Mouse (Mus musculus) Muller cell, postnatal 12 days (primary cell): ENCODE results near the gene Hist1h2bj.

Experiments
- DNase-seq: peaks from one replicate; pipeline ENCODE4 v3.0.0-alpha.2; 2015; ENCODE audit errors: inconsistent ontology term

Hist1h2bj gene

DNA sequence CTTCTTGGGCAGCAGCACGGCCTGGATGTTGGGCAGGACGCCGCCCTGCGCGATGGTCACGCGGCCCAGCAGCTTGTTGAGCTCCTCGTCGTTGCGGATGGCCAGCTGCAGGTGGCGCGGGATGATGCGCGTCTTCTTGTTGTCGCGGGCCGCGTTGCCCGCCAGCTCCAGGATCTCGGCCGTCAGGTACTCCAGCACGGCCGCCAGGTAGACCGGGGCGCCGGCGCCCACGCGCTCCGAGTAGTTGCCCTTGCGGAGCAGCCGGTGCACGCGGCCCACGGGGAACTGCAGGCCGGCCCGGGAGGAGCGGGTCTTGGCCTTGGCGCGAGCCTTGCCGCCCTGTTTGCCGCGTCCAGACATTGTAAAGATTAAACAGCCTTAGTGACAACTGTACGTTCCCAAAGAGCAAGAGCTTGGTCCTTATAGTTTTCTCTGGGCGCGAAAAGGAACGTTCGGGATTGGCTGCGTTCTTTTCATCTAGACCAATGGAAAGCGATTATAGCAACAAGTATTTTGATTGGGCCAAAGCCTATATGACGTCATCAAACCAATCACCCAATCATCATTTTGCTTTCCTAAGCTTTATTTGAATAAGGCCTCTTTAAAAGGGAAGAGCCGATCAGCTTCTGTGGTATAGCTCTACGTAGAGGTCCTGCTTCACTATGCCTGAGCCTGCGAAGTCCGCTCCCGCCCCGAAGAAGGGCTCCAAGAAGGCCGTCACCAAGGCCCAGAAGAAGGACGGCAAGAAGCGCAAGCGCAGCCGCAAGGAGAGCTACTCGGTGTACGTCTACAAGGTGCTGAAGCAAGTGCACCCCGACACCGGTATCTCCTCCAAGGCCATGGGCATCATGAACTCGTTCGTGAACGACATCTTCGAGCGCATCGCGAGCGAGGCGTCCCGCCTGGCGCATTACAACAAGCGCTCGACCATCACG is at the start of gene Hist1h2bj, which contains the start of gene Hist1h2ag:
TSS of gene Hist1h2bj (plus strand) at position 647 of the 935 bp plus-strand sequence.
TSS of gene Hist1h2ag (minus strand) at position 377 of the 935 bp plus-strand sequence.
- DNase-seq, result peak; percentile 100

DNA sequence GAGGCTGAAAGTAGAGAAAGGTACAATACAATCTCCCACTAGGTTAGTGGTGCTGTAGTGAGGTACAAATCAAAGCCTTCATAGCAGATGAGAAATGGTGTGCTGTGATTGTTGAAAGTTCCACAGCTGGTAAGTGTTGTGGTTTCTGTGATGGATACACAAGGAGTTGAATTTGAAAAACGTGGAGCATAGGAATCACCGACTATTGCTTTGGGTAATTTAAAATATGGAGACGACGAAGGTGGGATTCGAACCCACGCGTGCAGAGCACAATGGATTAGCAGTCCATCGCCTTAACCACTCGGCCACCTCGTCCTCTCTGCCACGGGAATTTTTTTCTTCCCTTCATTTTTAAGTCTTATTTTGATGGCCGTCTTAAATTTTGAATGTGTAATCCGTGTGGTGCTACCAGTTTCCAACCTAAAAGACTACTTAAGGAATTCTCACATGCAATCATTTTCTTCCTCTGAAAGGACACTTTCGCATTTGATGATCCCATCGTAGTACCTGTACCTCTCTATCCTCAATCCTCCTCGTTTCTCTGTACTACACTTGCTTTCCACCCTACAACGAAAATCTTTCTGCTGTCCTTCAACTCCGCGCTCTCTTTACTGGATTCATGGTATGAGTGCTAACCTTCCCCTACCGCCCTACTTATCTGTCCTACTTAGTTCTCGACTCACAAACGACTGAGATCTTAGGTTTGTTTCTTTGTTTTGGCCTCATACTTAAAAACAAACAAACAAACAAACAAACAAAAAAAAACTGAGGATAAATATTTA is 48.9 kb upstream of the Hist1h2bj start:
- DNase-seq, result peak; percentile 54

DNA sequence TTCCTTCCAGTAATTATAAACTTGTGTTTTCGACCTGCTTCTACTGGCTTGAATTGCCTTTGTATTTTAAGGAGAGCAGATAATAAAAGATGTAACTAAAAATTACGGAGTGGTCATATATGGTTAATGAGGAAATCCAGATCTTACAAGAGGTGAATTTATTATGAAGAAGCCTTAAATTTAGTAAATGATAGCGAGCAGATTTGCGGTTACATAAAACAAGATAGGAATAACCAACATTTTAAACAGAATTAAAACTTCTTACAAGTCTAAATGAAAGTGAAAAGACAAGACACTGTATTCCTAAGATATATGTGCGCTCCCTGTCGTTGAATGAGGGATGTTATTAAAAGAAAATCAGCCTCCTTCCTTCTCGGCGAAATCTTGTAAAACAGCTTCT is 48.1 kb upstream of the Hist1h2bj start:
- DNase-seq, result peak; percentile 38

DNA sequence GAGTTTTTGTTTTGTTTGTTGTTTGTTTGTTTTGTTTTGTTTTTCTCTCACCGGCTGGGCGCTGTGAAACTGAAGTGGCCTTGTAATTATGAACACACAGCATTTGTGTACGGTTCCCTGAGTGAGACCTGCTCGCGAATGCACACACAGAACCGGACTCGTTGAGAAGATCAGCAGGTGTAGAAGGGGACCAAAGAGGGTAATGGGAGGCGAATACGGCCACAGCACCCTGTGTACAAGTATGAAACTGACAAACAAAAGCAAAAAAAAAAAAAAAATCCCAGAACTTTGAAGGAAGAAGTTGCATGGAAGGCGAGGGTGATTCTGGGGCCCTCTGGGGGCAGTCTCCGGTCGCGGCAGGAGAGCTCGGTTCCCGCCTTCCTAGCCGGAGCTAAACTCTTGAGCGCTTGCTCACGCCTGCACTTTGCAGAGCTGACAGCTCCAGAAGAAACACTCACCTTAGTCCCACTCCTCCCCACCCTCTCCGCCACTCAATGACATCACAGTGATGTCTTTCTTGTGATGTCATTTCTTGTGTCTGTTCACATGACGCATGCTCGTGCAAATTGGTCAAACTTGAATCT is 47.6 kb upstream of the Hist1h2bj start:
- DNase-seq, result peak; percentile 48

DNA sequence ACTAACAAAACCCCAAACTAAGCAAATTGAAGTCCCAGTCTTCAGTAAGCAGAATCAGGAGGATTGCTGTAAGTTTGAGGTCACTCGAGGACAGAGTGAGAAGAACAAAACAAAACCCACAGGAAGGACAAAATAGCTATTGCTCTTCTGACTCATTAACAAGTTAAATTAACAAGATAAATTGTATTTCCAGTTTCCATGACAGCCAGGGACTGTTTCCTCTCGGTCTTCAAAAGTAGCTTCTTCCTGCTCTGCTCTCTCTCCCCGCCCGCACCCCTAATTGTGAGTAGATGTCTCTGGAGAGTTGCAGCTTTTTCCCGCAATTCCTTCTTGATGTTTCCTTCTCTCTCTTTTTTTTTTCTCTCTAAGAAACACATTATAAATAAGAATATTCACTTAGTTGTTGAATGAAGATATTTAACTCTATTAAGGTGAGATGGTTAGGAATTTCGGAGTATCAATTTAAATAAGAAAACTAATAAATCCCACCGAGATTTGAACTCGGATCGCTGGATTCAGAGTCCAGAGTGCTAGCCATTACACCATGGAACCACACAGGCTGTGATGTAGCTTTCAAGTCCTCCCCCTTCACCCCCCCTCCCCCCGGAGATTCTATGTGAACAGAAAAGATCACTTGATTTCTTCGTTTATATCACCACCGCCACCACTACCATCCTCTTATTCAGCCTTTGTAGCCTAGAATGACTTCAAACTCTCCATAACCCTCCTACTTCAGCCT is 46.7 kb upstream of the Hist1h2bj start:
- DNase-seq, result peak; percentile 74

DNA sequence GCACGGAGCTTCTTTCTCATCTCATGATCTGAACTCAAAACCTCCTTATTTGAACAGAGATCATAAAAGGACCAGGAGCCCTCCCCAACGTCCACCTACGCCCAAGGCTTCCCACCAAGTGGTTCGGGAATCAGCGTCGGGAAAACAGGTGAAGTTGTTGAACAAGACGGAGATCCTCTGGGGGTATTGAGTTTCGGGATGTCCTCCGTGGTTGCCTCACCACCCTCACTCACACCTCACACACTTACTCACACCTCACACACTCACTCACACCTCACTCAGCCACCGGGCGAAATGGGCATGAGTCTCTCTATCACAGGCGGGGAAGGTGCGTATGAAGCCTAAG is 46.2 kb upstream of the Hist1h2bj start:
- no peak for DNase-seq

DNA sequence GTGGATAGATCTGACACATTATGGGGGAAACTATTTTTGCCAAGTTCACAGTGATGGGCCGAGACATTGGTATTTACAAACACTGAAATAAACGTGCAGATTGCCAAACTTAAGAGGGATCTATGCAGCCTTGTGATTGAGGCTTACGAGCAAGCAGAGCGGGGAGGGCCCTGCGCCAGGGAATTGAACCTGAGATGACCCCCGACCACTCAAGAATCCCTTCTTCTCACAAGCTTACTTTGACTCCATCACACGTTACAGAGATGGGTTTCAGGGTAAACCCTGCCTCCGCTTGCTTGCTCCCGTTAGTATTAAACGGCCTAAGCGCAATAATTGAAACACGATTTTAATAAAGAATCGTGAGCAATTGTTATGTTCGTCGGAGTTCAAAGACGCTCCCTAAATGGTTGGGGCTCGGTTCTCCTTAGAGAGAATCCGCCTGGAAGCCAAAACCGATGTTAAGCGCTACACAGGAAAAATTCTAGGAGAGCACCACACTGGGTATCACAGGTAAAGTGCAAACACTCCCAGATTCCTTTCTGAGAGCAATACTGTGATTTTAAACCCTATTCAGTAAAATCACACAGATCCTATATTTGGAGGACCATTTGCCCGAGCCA is 45.7 kb upstream of the Hist1h2bj start:
- peak; percentile 16 for DNase-seq

DNA sequence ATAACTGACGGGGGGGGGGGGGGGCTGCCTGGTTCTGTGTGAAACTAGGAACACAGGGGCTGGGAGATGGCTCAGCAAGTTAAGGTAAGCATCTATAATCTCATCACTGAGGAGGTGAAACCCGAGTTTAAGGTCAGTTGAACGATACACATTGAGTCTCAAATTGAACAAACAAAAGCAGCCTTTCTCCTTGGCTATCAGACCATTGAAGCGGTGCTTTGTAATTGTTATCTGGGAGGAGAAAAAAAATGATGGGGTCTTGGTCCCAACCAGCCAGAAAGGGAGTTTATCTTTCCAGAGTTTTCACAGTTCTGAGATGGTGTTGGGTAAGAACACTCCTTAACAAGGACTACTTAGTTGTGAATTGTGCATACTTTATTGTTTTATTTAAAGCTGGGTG is 45.2 kb upstream of the Hist1h2bj start:
- no peak for DNase-seq

DNA sequence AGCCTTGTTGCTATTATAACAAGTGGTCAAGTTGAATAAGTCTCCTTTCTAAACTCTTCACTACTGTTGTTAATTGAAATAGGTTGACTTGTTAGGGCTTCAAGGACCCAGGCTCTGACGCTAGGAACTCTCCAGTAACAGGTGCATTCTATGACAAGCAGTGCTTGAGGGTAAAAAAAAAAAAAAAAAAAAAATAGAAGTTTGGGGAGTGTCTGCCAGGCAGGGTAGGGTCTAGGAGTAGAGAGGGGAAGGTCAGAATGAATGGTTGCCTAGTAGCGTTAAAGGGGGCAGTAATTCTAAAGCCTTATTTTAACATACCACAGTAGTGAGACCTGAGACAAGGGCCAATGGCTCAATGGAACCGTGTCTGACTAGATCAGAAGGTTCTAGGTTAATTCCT is 44.6 kb upstream of the Hist1h2bj start:
- DNase-seq, result no peak

DNA sequence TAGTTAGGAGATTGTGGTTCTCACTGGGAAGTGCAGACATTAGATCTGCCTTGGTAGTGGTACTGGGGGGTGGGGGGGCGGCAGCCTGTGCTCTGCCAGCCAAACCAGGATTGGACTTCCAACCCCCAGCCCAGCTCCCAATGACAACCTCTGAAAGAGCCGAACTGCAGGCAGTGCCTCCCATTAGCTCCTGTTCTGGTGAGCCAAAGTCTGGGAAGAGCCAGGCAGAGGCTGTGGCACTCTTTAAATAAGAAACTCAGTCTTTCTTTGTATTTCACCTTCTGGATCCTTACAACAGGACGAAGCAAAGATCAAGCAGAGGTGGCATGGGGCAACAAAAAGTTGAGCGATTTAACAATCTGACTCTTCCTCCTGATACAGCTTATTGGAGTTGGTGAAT is 43.9 kb upstream of the Hist1h2bj start:
- DNase-seq, result no peak

DNA sequence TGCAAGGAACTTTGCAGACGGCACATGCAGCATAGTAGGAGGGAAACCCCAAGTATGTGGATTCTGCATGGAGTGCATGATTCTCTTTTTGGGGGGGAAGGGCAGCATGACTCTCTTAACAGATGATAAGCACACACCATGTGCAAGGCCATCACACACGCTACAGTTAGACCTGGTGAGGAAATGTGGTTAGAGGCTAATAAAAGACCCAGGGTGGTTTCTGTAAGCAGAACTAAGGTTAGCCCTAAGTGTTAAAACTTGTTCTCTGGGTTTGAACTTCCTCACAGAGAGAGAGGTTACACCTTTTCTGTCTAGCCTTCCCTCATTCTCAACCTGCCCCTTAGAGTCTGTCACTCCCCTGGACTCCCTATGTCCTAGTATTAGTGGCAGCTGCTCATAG is 41.7 kb upstream of the Hist1h2bj start:
- DNase-seq, result no peak

DNA sequence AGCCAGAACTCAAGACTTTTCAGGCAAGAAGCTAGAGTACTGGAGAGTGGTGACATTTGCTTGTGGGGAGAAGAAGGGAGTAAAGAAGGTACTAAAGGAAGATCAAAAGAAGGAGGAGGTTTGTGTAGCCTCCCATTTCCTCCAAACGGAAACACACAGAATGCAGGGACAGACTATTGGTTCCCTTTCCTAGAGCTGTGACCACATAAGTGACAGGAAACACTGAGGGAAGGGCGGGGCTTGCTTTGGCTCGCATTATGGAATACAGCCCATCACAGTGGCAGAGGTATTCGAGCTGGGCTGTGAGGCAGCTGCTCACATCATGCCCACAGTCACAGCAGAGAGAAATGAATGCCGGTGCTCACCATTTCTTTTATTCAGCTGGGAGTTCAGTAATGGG is 41.2 kb upstream of the Hist1h2bj start:
- no peak for DNase-seq

DNA sequence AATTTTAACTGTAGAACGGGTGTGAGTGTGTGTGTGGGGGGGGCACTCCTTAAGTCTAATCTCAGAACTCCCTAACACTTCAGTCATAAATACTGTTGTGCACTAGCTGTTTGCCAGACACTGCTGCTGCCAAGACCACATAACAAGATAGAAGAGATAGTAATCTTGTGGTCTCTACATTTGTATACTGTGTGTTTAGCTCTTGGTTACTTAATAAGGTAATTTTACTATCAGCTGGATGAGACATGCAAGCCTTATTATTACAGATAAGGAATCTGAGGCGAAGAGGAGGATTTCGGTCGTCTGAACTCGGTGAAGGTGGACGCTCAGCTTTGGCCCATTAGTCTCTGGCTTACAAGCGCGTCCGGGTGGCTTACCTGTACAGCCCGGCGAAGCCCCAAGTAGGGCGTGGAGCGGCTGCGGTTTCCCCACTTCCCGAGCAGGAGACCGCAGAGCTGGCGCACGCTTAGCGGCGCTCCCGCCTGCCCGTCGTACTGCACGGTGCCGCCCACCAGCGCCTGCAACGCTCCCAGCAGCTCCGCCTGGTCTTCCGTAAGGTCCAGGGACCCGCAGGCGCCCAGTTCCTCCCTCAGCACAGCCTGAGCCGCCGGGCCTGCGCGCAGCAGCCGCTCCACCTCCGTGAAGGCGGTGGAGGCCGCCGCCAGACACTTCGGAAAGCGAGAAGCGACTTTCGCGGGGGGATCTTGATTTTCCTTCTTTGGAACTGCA is 37.2 kb upstream of the Hist1h2bj start:
- peak; percentile 61 for DNase-seq

DNA sequence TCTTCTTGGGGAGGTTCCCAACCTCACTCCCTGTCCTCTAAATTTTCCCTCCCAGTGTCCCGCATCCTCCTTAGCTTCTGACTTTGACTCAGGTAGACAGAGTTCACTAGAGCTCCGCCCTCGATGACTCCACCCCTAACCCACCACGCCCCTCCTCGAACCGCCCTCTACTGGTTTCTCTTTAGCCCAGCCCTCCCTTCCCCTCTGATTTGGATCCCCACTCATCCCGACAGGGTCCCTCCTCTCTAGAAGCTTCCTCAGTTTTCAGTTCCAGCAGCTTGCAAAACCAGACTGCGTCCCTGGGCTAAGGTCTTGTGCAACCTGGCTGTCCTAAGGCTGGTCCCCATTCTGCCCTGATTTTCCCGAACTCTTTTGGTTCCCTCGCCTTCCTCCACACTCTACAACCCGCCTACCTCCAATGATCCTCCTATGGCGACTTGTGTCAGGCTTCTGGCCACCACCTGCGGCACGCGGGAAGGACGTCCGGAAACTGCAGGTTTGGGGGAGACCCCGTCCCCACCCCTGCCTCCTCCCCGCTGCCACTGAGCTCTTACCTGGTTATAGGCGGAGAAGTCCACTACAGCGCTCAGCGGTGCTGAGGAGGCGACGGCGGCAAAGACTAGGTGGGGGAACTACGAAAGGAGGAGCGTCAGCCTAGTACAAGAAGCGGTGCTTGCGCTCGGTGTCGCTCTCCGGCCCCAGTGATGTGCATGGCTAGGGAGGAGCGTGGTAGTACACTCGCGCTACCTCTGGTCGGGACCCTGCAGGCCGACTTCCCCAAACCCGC is 36.5 kb upstream of the Hist1h2bj start:
- DNase-seq, result peak; percentile 70

DNA sequence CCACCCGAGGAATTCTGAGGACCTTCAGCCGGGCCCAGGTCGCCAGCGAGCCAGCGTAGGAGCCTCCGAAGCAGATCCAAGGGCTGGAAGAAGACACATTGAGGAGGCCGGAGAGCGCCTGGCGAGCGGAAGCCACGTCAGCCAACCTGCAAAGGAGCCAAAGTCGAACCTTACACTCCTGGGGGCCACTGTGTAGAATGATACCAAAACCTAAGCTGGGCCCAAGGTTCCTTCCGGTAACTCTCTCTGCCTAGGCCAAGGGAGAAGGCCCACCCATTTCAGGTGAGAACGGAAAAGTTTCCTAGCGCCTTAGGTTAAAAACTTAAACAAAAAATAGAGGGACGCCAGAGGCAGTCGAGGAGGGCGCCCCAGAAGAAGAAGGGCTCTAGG is 35.9 kb upstream of the Hist1h2bj start:
- DNase-seq, result no peak

DNA sequence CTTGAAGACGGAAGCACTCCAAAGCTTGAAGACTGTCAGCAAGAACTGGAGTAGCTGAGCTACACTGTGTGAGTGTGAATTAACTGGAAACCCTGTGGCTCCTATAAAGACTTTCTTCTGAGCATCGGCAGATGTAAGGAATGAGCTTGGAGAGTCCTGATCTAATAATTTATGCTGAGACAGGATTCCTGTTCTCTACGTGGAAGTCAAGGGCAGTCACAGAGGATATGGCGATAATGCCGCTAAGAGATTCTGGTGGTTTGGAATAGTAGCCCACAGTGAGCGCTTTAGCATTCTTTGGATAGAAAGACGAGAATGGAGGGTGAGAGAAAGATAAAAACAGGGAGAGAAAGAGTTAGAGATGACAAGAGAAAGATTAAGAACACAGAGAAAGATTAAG is 35.1 kb upstream of the Hist1h2bj start:
- DNase-seq, result no peak

DNA sequence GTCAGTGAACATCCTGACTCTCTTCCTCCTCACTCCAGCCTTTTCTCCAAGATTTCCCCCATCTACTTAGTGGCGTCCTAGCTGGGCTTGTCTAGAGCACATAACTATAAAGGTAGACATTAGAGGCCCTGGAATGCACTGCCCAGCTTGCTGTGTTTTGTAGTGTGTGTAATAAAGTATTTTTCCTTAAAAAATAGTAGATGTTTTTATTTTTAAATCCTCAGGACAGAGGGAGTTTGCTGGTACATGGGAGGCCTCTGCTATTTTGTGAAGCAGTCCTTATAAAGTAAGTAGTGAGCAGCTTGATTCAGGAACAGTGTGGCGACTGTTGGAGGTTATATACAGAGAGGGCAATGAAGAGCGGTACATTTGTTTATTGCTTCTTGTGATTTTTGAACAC is 34.3 kb upstream of the Hist1h2bj start:
- DNase-seq, result no peak

DNA sequence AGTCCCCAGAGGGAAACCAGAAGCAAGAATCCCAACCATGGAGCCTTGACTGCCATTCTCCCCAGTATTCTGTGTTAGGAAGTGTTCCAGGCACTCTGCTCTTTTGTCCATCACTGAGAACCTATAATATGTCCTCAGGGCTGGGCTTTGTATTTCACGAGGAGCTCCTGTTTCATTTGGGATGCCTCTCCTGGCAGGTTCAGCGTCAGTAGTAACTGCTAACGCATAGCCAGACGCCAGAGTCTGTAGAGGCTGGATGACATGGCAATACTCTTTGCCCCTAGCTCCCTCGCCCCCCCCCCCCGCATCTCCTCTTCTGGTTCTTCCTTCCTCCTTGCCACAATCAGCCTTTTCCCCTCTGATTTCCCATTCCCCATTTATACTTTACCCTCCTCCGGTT is 33.4 kb upstream of the Hist1h2bj start, which contains the start of gene Prss16:
TSS of gene Prss16 (minus strand) at position 101 of the 400 bp plus-strand sequence.
- no peak for DNase-seq

DNA sequence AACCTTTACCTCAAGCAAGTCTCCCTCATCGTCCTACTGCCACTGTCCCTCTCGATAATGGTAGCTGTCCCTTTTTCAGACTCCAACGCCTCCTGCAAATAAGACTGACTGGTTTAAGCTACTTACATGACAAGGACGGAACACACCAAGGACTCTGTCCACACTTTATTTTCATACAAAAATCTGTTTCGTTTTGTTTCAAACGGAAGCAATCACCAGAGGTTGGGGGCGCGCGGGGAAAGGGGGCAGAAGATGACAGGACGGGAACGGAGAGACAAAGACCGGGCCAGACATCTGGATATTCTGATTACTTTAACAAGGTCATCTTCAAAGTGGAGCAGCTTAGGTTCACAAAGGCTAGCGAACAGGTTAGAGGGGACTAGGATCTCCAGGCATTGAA is 29.3 kb upstream of the Hist1h2bj start:
- DNase-seq, result no peak

DNA sequence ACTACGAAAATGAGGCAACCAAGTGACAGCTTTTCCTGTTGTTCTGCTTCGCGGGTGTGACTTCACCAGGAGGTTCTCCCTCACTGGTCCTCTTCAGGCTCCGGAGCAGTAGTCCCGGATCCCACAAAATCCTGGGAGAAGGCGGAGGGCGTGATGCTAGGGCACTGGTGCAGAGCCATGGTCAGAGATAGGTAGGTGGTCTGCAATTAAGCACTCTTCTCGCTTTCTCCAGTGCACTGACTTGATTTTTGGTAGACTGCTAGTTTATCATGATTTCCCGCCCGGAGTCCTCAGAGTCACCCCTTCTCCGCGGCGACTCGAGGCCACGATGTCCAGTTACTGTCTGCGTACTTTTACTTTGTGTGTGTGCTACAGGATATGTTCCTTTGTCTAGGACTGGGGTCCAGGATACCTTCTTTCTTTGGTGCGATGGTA is 28.6 kb upstream of the Hist1h2bj start:
- DNase-seq, result no peak
